Mouse (Mus musculus): ENCODE measurements around the gene Spata20. TPM values are rescaled to one million over a fixed set of nuclear protein-coding genes. Genes with fewer than 3 reads are reported as not detected.

Gene Spata20
- polyA plus RNA-seq (2015; fragmentation: Nextera tagmentation; extraction: Ambion mirVana) = 0.38 and 0.48 TPM in 2 replicates

DNA sequence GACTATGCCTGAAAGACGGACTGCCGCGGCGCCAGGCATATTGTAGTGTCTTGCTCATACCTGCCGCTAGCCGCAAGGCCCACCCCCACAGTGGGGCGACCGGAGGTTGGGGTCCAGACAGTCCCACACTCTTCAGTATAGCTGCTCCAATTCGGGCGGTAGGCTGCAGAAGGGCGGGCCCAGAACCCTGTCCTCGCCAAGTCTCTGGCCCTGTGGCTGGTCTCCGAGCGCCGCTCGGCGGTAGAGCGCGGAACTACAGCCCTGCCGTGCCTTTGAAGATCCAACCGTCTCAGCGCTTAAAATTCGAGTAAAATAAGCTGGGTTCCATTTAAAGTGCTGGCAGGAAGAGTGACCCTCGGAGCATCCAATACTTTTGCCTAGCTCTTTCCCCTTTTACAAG lies at the start of gene Spata20:
Spata20 (minus strand) TSS at position 179 of the 400 bp plus-strand sequence.
- Histone ChIP-seq H3K36me3 (ENCODE audit: control insufficient read depth, insufficient read depth) (no peaks in the 10 kb centered on the region), H3K27ac (ENCODE audit: low read length) (no peak within 1 kb of the TSS), H3K4me1 (replicated peaks; ENCODE audit: control insufficient read depth, insufficient read depth, low read length) (peaks cover 4% of the 10 kb centered on the region; the same call in 1 of the 2 replicates), H3K4me3 (replicated peaks; ENCODE audit: low read length) (0 out of 2 replicates have a peak within 1 kb of the TSS, but pooled peaks have one; percentile 4), H3K9ac (replicated peaks; ENCODE audit: low read depth, low read length) (peak within 1 kb of the TSS; percentile 24; the same call in 1 of the 2 replicates), H3K27me3 (replicated peaks; ENCODE audit: control insufficient read depth, insufficient read depth, low read length) (no peaks in the 10 kb centered on the region), H3K9me3 (ENCODE audit: control insufficient read depth, low read length) (no peaks in the 10 kb centered on the region), H3K4me2 (ENCODE audit: low read length) (peak within 1 kb of the TSS; percentile 29)
- WGBS = 2% methylated on average over 24 of the region's 24 CpGs
- peak; percentile 86 for ATAC-seq

DNA sequence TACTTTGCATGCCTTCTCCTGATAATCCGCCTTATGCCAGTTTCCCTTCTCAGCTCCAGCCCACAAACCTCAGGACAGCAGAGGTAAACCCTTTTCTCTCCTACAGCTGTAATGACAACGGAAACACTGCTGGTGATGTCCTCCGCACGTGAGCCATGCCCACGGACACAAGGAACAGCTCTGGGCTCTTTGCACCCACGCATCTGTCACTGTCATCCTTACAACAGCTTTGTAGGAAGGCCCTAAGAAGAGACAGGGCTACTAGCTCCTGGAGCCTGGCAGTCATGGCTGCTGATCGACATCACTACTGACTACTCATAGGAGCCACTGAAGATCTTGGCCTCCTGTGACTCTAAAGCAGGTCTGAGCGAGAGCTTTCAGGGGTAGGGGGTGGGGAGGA lies 47.2 kb upstream of the Spata20 start:
- Histone ChIP-seq H3K27ac (ENCODE audit: low read length) (no peak overlapping the region), H3K4me3 (replicated peaks; ENCODE audit: low read length) (no peak overlapping the region), H3K9me3 (ENCODE audit: control insufficient read depth, low read length) (no peaks in the 10 kb centered on the region), H3K36me3 (ENCODE audit: control insufficient read depth, insufficient read depth) (no peaks in the 10 kb centered on the region), H3K9ac (replicated peaks; ENCODE audit: low read depth, low read length) (no peak overlapping the region), H3K4me1 (replicated peaks; ENCODE audit: control insufficient read depth, insufficient read depth, low read length) (no peaks in the 10 kb centered on the region), H3K27me3 (replicated peaks; ENCODE audit: control insufficient read depth, insufficient read depth, low read length) (no peaks in the 10 kb centered on the region), H3K4me2 (ENCODE audit: low read length) (no peak overlapping the region)
- no peak for ATAC-seq
- 90% methylated on average over 8 of the region's 8 CpGs for WGBS

DNA sequence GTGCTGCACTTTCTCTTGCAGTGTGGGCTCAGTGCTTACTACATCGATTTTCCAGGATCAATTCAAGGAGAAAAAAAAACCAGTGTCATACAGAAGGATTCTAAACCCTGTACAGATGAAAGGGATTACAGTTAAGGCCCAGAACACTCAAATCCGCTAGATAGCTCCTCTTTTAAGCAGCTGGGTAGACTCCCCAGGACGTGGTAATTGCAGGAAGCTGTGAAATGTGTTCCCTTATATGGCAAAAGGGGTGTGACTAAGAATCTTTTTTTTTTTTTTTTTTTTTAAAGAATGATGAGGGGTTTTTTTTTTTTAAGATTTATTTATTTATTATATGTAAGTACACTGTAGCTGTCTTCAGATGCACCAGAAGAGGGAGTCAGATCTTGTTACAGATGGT lies 42.9 kb upstream of the Spata20 start:
- Histone ChIP-seq H3K4me1 (replicated peaks; ENCODE audit: control insufficient read depth, insufficient read depth, low read length) (no peaks in the 10 kb centered on the region), H3K27me3 (replicated peaks; ENCODE audit: control insufficient read depth, insufficient read depth, low read length) (no peaks in the 10 kb centered on the region), H3K9me3 (ENCODE audit: control insufficient read depth, low read length) (no peaks in the 10 kb centered on the region), H3K27ac (ENCODE audit: low read length) (no peak overlapping the region), H3K36me3 (ENCODE audit: control insufficient read depth, insufficient read depth) (no peaks in the 10 kb centered on the region), H3K4me2 (ENCODE audit: low read length) (no peak overlapping the region), H3K4me3 (replicated peaks; ENCODE audit: low read length) (no peak overlapping the region), H3K9ac (replicated peaks; ENCODE audit: low read depth, low read length) (no peak overlapping the region)
- ATAC-seq = no peak
- 32% methylated on average over 3 of the region's 3 CpGs for WGBS

DNA sequence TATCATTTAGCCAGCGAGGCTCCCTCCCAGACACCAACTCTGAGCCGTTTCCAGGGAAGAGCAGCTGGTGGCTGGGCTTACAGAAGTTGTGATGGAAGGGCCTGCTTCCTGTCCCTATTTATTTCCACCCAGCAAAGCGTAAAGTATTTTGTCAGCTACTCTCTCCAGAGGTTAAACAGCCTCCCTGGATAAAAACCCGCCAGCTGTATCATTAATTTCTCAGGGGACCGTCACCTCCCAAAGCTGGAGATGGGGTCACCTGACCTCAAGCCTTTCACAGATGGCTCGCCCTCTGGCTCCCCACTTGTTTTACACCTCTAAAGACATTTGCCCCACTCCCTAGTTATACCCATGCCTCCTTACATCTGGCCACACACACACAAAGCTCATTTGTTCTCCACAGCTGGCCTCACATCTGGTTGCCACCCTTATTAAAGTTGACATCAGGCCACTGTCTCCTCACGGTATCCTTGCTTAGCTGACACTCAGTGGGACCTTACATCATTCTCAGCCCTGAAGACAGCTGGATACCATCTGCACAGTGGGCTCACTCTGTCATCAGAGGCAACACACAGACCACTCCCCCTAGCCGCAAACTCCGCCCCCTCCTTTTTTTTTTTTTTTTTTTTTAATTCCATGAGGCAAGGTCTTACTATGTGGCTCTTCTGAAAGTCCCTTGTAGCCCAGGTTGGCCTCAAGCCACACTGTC lies 40.3 kb upstream of the Spata20 start:
- WGBS = 58% methylated on average over 9 of the region's 9 CpGs
- H3K27ac ChIP-seq (ENCODE audit: low read length) = no peak overlapping the region
- no peak for ATAC-seq
- no peak overlapping the region for H3K9ac ChIP-seq (replicated peaks; ENCODE audit: low read depth, low read length)
- peaks cover 4% of the 10 kb centered on the region; the same call in 1 of the 2 replicates for H3K4me1 ChIP-seq (replicated peaks; ENCODE audit: control insufficient read depth, insufficient read depth, low read length)
- no peaks in the 10 kb centered on the region for H3K27me3 ChIP-seq (replicated peaks; ENCODE audit: control insufficient read depth, insufficient read depth, low read length)
- no peaks in the 10 kb centered on the region for H3K9me3 ChIP-seq (ENCODE audit: control insufficient read depth, low read length)
- no peak overlapping the region for H3K4me2 ChIP-seq (ENCODE audit: low read length)
- H3K4me3 ChIP-seq (replicated peaks; ENCODE audit: low read length) = no peak overlapping the region
- H3K36me3 ChIP-seq (ENCODE audit: control insufficient read depth, insufficient read depth) = no peaks in the 10 kb centered on the region

DNA sequence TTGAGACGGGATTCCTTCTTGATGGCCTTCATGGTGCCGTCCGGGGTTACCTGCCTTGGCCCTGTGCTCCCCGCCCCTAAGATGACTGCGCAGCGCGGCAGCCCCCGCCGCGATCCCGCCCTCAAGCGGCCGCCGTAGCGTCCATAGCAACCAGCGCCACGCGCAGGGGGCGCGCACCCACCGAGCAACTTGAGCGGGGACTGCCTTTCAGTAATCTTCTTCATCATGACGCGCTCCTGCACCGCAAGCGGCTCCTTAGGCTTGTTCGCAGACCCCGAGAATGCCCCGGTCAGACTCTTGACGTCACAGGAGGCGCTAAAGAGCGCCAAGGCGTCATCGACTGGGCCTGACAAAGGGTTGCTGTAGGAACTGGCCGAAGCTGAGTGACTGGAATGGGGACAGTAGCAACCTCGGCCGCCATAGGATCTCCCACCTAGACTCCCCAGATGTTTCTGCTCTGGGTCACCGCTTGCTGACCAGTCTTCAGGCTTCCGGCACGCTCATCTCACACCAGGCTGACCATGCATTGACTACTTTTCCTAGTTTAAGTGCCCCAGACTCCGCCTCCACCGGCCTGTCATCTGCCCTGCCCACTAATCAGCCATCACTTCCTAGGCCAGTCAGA lies 35.4 kb upstream of the Spata20 start, which contains the start of gene Mycbpap:
Mycbpap (minus strand) TSS at position 524 of the 625 bp plus-strand sequence.
- Histone ChIP-seq H3K9ac (replicated peaks; ENCODE audit: low read depth, low read length) (peak within 1 kb of the TSS; percentile 50), H3K27me3 (replicated peaks; ENCODE audit: control insufficient read depth, insufficient read depth, low read length) (no peaks in the 10 kb centered on the region), H3K4me3 (replicated peaks; ENCODE audit: low read length) (peak within 1 kb of the TSS; percentile 52), H3K4me2 (ENCODE audit: low read length) (peak within 1 kb of the TSS; percentile 80), H3K36me3 (ENCODE audit: control insufficient read depth, insufficient read depth) (no peaks in the 10 kb centered on the region), H3K9me3 (ENCODE audit: control insufficient read depth, low read length) (no peaks in the 10 kb centered on the region), H3K4me1 (replicated peaks; ENCODE audit: control insufficient read depth, insufficient read depth, low read length) (peaks cover 8% of the 10 kb centered on the region; the same call in 1 of the 2 replicates), H3K27ac (ENCODE audit: low read length) (no peak within 1 kb of the TSS)
- peak; percentile 76 for ATAC-seq
- under 1% methylated on average over 42 of the region's 42 CpGs for WGBS

DNA sequence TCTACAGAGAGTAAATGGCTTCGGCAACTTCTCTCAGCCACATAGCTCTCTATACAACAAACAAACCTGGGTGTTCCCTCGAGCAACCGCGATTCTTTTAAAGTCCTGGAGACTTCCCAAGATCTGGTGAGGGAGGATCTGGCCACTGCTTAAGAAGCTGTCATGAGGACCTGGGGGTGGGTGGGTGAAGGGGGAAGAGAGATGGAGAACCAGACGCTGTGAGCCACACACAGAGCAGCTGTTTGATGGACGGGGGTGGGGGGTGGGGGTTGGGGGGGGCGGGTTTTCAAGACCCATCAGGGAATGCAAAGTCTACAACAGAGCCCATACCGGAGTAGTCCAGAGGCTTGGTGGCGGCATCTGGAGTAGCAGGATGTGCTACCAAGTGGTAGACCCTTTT lies 27.5 kb upstream of the Spata20 start:
- Histone ChIP-seq H3K9me3 (ENCODE audit: control insufficient read depth, low read length) (no peaks in the 10 kb centered on the region), H3K4me2 (ENCODE audit: low read length) (no peak overlapping the region), H3K27ac (ENCODE audit: low read length) (no peak overlapping the region), H3K4me3 (replicated peaks; ENCODE audit: low read length) (no peak overlapping the region), H3K4me1 (replicated peaks; ENCODE audit: control insufficient read depth, insufficient read depth, low read length) (no peaks in the 10 kb centered on the region), H3K9ac (replicated peaks; ENCODE audit: low read depth, low read length) (no peak overlapping the region), H3K27me3 (replicated peaks; ENCODE audit: control insufficient read depth, insufficient read depth, low read length) (no peaks in the 10 kb centered on the region), H3K36me3 (ENCODE audit: control insufficient read depth, insufficient read depth) (no peaks in the 10 kb centered on the region)
- no peak for ATAC-seq
- 69% methylated on average over 9 of the region's 9 CpGs for WGBS

DNA sequence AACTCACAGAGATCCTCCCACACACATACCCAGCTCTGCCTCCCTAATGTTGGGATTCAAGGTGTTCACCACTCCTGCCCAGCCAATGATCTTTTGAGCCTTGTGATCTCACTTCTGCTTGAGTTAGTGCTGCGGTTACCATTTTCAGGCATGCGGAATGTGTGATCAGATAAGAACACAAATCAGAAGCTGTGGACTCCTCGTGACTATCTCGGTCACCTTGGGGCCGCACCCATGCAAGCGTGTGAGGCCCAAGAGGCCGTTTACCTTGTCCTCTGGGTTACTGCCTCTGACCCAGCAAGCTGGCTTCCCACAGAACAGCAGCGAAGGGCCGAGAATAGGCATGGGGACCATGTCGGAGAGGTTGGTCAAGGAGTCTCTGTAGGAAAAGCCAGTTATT lies 23.0 kb upstream of the Spata20 start:
- H3K4me3 ChIP-seq (replicated peaks; ENCODE audit: low read length) = no peak overlapping the region
- 92% methylated on average over 10 of the region's 10 CpGs for WGBS
- H3K9ac ChIP-seq (replicated peaks; ENCODE audit: low read depth, low read length) = no peak overlapping the region
- ATAC-seq = no peak
- H3K9me3 ChIP-seq (ENCODE audit: control insufficient read depth, low read length) = no peaks in the 10 kb centered on the region
- H3K27ac ChIP-seq (ENCODE audit: low read length) = no peak overlapping the region
- H3K4me1 ChIP-seq (replicated peaks; ENCODE audit: control insufficient read depth, insufficient read depth, low read length) = no peaks in the 10 kb centered on the region
- H3K4me2 ChIP-seq (ENCODE audit: low read length) = no peak overlapping the region
- no peaks in the 10 kb centered on the region for H3K36me3 ChIP-seq (ENCODE audit: control insufficient read depth, insufficient read depth)
- no peaks in the 10 kb centered on the region for H3K27me3 ChIP-seq (replicated peaks; ENCODE audit: control insufficient read depth, insufficient read depth, low read length)

DNA sequence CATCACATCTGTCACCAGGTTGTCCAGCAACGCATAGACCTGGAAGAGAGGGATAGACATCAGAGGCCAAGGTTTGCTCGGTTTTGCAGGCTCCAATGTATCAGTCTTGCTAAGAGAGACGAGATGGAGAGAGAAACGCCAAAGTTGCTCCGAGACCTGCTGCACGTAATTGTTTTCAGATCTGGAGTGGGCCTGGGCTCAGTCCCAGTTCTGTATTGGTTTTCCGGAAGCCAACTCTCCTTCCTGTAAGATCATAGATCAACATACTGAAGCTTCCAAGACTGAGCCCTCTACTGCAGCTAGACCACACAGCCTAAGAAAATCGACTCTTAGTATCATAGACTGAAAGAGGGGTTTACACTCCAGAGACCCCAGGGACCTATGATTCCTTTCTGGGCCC lies 15.5 kb upstream of the Spata20 start:
- H3K9me3 ChIP-seq (ENCODE audit: control insufficient read depth, low read length) = no peaks in the 10 kb centered on the region
- no peak for ATAC-seq
- no peak overlapping the region for H3K4me3 ChIP-seq (replicated peaks; ENCODE audit: low read length)
- H3K27me3 ChIP-seq (replicated peaks; ENCODE audit: control insufficient read depth, insufficient read depth, low read length) = no peaks in the 10 kb centered on the region; the same call in 1 of the 2 replicates
- H3K4me2 ChIP-seq (ENCODE audit: low read length) = no peak overlapping the region
- WGBS = 90% methylated on average over 8 of the region's 8 CpGs
- no peak overlapping the region for H3K9ac ChIP-seq (replicated peaks; ENCODE audit: low read depth, low read length)
- peaks cover 22% of the 10 kb centered on the region for H3K4me1 ChIP-seq (replicated peaks; ENCODE audit: control insufficient read depth, insufficient read depth, low read length)
- no peak overlapping the region for H3K27ac ChIP-seq (ENCODE audit: low read length)
- no peaks in the 10 kb centered on the region for H3K36me3 ChIP-seq (ENCODE audit: control insufficient read depth, insufficient read depth)

DNA sequence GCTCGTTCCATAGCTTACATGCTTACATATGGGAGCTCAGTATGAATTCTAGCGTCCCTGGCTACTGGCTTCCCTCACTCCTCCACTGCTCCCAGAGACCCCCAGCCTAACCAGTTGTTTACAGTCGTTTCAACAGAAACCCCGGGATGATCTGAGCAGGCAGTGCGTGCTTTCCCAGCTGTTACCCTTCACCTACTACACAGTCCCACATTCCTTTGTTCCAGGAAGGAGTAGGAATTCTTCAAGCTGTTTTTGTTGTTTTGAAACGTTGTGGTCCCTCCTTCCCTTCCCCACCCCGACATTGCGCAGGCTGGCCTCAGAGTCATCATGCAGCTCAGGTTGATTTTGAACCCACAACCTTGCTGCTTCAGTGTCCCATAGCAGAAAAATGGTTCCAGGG lies 14.4 kb upstream of the Spata20 start:
- no peak overlapping the region for H3K4me2 ChIP-seq (ENCODE audit: low read length)
- WGBS = 32% methylated on average over 8 of the region's 8 CpGs
- H3K36me3 ChIP-seq (ENCODE audit: control insufficient read depth, insufficient read depth) = no peaks in the 10 kb centered on the region
- no peak overlapping the region for H3K9ac ChIP-seq (replicated peaks; ENCODE audit: low read depth, low read length)
- peaks cover 22% of the 10 kb centered on the region for H3K4me1 ChIP-seq (replicated peaks; ENCODE audit: control insufficient read depth, insufficient read depth, low read length)
- no peak for ATAC-seq
- no peaks in the 10 kb centered on the region for H3K9me3 ChIP-seq (ENCODE audit: control insufficient read depth, low read length)
- no peak overlapping the region for H3K4me3 ChIP-seq (replicated peaks; ENCODE audit: low read length)
- no peak overlapping the region for H3K27ac ChIP-seq (ENCODE audit: low read length)
- H3K27me3 ChIP-seq (replicated peaks; ENCODE audit: control insufficient read depth, insufficient read depth, low read length) = no peaks in the 10 kb centered on the region; the same call in 1 of the 2 replicates
